Mouse (Mus musculus) embryonic facial prominence, embryonic 15.5 days (tissue): ENCODE data around the gene Elf2. TPM values are rescaled to one million over a fixed set of nuclear protein-coding genes. Genes with fewer than 3 reads are reported as not detected.
"Not testable (repeated sequence)": the region's sequence is repeated elsewhere in the genome, so short reads cannot be mapped to it uniquely, and the experiment has no call there.

ENCODE experiments used
- ATAC-seq: fragments of 200-750 bp; cut with Nextera tagmentation; 2 replicates; pipeline ENCODE4 v1.8.0; 2017; ENCODE audit warnings: low read depth, moderate TSS enrichment; ENCODE audit not compliant: insufficient number of reproducible peaks, low FRiP score, low TSS enrichment
- H3K27ac ChIP-seq: fragments of 300-500 bp; sonication (generic); replicated peaks from 2 replicates; pipeline ENCODE4 v1.5.1; 2015; ENCODE audit warnings: mild to moderate bottlenecking, inconsistent platforms
- H3K27me3 ChIP-seq: fragments of 300-500 bp; sonication (generic); 2 replicates; pipeline ENCODE4 v1.6.1; 2015; ENCODE audit warnings: inconsistent platforms
- H3K36me3 ChIP-seq: fragments of 300-500 bp; sonication (generic); 2 replicates; pipeline ENCODE4 v1.6.1; 2015; ENCODE audit warnings: mild to moderate bottlenecking, inconsistent platforms
- H3K4me1 ChIP-seq: fragments of 300-500 bp; sonication (generic); 2 replicates; pipeline ENCODE4 v1.6.1; 2015; ENCODE audit warnings: inconsistent platforms
- H3K4me2 ChIP-seq: fragments of 300-500 bp; sonication (generic); replicated peaks from 2 replicates; pipeline ENCODE4 v1.6.1; 2015; ENCODE audit warnings: mild to moderate bottlenecking, inconsistent platforms
- H3K4me3 ChIP-seq: fragments of 300-500 bp; sonication (generic); replicated peaks from 2 replicates; pipeline ENCODE4 v1.5.1; 2015; ENCODE audit warnings: mild to moderate bottlenecking, inconsistent platforms
- H3K9ac ChIP-seq: fragments of 300-500 bp; sonication (generic); 2 replicates; pipeline ENCODE4 v1.6.1; 2015; ENCODE audit warnings: inconsistent platforms
- H3K9me3 ChIP-seq: fragments of 300-500 bp; sonication (generic); replicated peaks from 2 replicates; pipeline ENCODE4 v1.6.1; 2016; ENCODE audit warnings: inconsistent platforms
- WGBS: fragments of 180-500 bp; shearing (Covaris S2); methylation state at CpG from one replicate; pipeline ENCODE4 v1.1.7; 2015; 5-methylcytosine and 5-hydroxymethylcytosine counted together
- polyA plus RNA-seq: library from polyadenylated mRNA; unstranded; fragments of >200 nt; fragmentation: Nextera tagmentation; extraction: Ambion mirVana; gene quantifications from 2 replicates; pipeline ENCODE4 v1.2.1, GENCODE M21; 2015

The Elf2 gene
- polyA plus RNA-seq, 1 experiment from 2014 or later, result 60.8 TPM

GRCm38 (mm10) chr3:51327429-51327797 is 13.1 kb downstream of the Elf2 start:
- 93% methylated on average over 5 of the region's 5 CpGs for WGBS
- Histone ChIP-seq H3K27ac (peak overlapping the region; percentile 34; the same call in 1 of the 2 replicates), H3K4me3 (no peak overlapping the region), H3K36me3 (no peaks in the 10 kb centered on the region), H3K4me2 (no peak overlapping the region), H3K27me3 (no peaks in the 10 kb centered on the region), H3K9ac (no peak overlapping the region), H3K9me3 (no peaks in the 10 kb centered on the region), H3K4me1 (no peaks in the 10 kb centered on the region)
- ATAC-seq, result no peak

GRCm38 (mm10) chr3:51326664-51327428 is 13.6 kb downstream of the Elf2 start:
- Histone ChIP-seq H3K27me3 (no peaks in the 10 kb centered on the region), H3K27ac (peak overlapping the region; percentile 34; the same call in 1 of the 2 replicates), H3K4me3 (no peak overlapping the region), H3K9me3 (no peaks in the 10 kb centered on the region), H3K36me3 (no peaks in the 10 kb centered on the region), H3K9ac (no peak overlapping the region), H3K4me2 (no peak overlapping the region), H3K4me1 (no peaks in the 10 kb centered on the region)
- peak; percentile 34; the same call in 1 of the 2 replicates for ATAC-seq
- WGBS, result 78% methylated on average over 3 of the region's 3 CpGs

- Histone ChIP-seq H3K4me3 (no peak overlapping the region), H3K9ac (no peak overlapping the region), H3K27ac (no peak overlapping the region), H3K36me3 (0 out of 2 replicates have a peak, but pooled peaks cover 2% of the 10 kb centered on the region), H3K9me3 (no peaks in the 10 kb centered on the region), H3K4me1 (no peaks in the 10 kb centered on the region), H3K4me2 (no peak overlapping the region), H3K27me3 (no peaks in the 10 kb centered on the region)
- ATAC-seq, result no peak
- 79% methylated on average over 1 of the region's 1 CpGs for WGBS
These were observed 15.0 kb downstream of the Elf2 start for GRCm38 (mm10) chr3:51325475-51325874.

GRCm38 (mm10) chr3:51323006-51323405 is 17.5 kb downstream of the Elf2 start:
- no peak overlapping the region for H3K9ac ChIP-seq
- H3K27ac ChIP-seq, result no peak overlapping the region
- no peak for ATAC-seq
- no peaks in the 10 kb centered on the region for H3K27me3 ChIP-seq
- no peak overlapping the region for H3K4me2 ChIP-seq
- H3K9me3 ChIP-seq, result no peaks in the 10 kb centered on the region
- no peaks in the 10 kb centered on the region for H3K4me1 ChIP-seq
- peaks cover 8% of the 10 kb centered on the region for H3K36me3 ChIP-seq
- WGBS, result 95% methylated on average over 14 of the region's 14 CpGs
- no peak overlapping the region for H3K4me3 ChIP-seq

- H3K9me3 ChIP-seq, result no peaks in the 10 kb centered on the region
- H3K4me1 ChIP-seq, result no peaks in the 10 kb centered on the region
- no peaks in the 10 kb centered on the region for H3K27me3 ChIP-seq
- no peak overlapping the region for H3K4me2 ChIP-seq
- 90% methylated on average over 7 of the region's 7 CpGs for WGBS
- peaks cover 8% of the 10 kb centered on the region for H3K36me3 ChIP-seq
- no peak overlapping the region for H3K9ac ChIP-seq
- ATAC-seq, result no peak
- H3K27ac ChIP-seq, result no peak overlapping the region
- no peak overlapping the region for H3K4me3 ChIP-seq
These were observed 18.1 kb downstream of the Elf2 start for GRCm38 (mm10) chr3:51322326-51322725.

GRCm38 (mm10) chr3:51321141-51321540 is 19.3 kb downstream of the Elf2 start:
- Histone ChIP-seq H3K4me2 (no peak overlapping the region), H3K27me3 (no peaks in the 10 kb centered on the region), H3K9ac (no peak overlapping the region), H3K4me3 (no peak overlapping the region), H3K9me3 (no peaks in the 10 kb centered on the region), H3K27ac (no peak overlapping the region), H3K4me1 (no peaks in the 10 kb centered on the region), H3K36me3 (peaks cover 8% of the 10 kb centered on the region)
- WGBS, result 87% methylated on average over 5 of the region's 5 CpGs
- ATAC-seq, result no peak

GRCm38 (mm10) chr3:51318053-51318452 is 22.4 kb downstream of the Elf2 start:
- 86% methylated on average over 3 of the region's 3 CpGs for WGBS
- H3K4me2 ChIP-seq, H3K9ac ChIP-seq, H3K4me1 ChIP-seq, H3K9me3 ChIP-seq, H3K27ac ChIP-seq, H3K27me3 ChIP-seq, ATAC-seq, H3K4me3 ChIP-seq: not testable (repeated sequence)
- H3K36me3 ChIP-seq, result peaks cover 11% of the 10 kb centered on the region

- WGBS, result 84% methylated on average over 10 of the region's 10 CpGs
- Histone ChIP-seq H3K27me3 (no peaks in the 10 kb centered on the region), H3K27ac (no peak overlapping the region), H3K9me3 (no peaks in the 10 kb centered on the region), H3K4me1 (no peaks in the 10 kb centered on the region), H3K36me3 (peaks cover 11% of the 10 kb centered on the region), H3K4me2 (no peak overlapping the region), H3K4me3 (no peak overlapping the region), H3K9ac (no peak overlapping the region)
- ATAC-seq, result no peak
These were observed 23.6 kb downstream of the Elf2 start for GRCm38 (mm10) chr3:51316876-51317275.

GRCm38 (mm10) chr3:51311638-51312037 is 28.8 kb downstream of the Elf2 start:
- no peaks in the 10 kb centered on the region for H3K27me3 ChIP-seq
- no peak overlapping the region for H3K9ac ChIP-seq
- 0 out of 2 replicates have a peak, but pooled peaks cover 9% of the 10 kb centered on the region for H3K36me3 ChIP-seq
- no peak overlapping the region for H3K4me3 ChIP-seq
- 0 out of 2 replicates have a peak, but pooled peaks cover 12% of the 10 kb centered on the region for H3K4me1 ChIP-seq
- WGBS, result 44% methylated on average over 9 of the region's 9 CpGs
- no peak overlapping the region for H3K4me2 ChIP-seq
- no peak overlapping the region for H3K27ac ChIP-seq
- no peak for ATAC-seq
- H3K9me3 ChIP-seq, result no peaks in the 10 kb centered on the region

- Histone ChIP-seq H3K9me3 (no peaks in the 10 kb centered on the region), H3K9ac (no peak overlapping the region), H3K4me2 (no peak overlapping the region), H3K4me1 (0 out of 2 replicates have a peak, but pooled peaks cover 12% of the 10 kb centered on the region), H3K4me3 (no peak overlapping the region), H3K27ac (no peak overlapping the region), H3K36me3 (0 out of 2 replicates have a peak, but pooled peaks cover 9% of the 10 kb centered on the region), H3K27me3 (no peaks in the 10 kb centered on the region)
- ATAC-seq, result no peak
- WGBS, result 43% methylated on average over 7 of the region's 7 CpGs
These were observed 30.4 kb downstream of the Elf2 start for GRCm38 (mm10) chr3:51310098-51310497.

GRCm38 (mm10) chr3:51306621-51307020 is 33.8 kb downstream of the Elf2 start:
- no peak overlapping the region for H3K27ac ChIP-seq
- no peaks in the 10 kb centered on the region for H3K27me3 ChIP-seq
- H3K4me1 ChIP-seq, result 0 out of 2 replicates have a peak, but pooled peaks cover 12% of the 10 kb centered on the region
- H3K9ac ChIP-seq, result no peak overlapping the region
- ATAC-seq, result no peak
- H3K4me2 ChIP-seq, result no peak overlapping the region
- H3K9me3 ChIP-seq, result no peaks in the 10 kb centered on the region
- no peak overlapping the region for H3K4me3 ChIP-seq
- 79% methylated on average over 2 of the region's 2 CpGs for WGBS
- 0 out of 2 replicates have a peak, but pooled peaks cover 5% of the 10 kb centered on the region for H3K36me3 ChIP-seq

GRCm38 (mm10) chr3:51305961-51306360 is 34.5 kb downstream of the Elf2 start:
- Histone ChIP-seq H3K9ac (no peak overlapping the region), H3K27me3 (no peaks in the 10 kb centered on the region), H3K27ac (no peak overlapping the region), H3K4me1 (0 out of 2 replicates have a peak, but pooled peaks cover 9% of the 10 kb centered on the region), H3K36me3 (0 out of 2 replicates have a peak, but pooled peaks cover 5% of the 10 kb centered on the region), H3K4me3 (no peak overlapping the region), H3K9me3 (no peaks in the 10 kb centered on the region), H3K4me2 (no peak overlapping the region)
- no peak for ATAC-seq
- WGBS, result 69% methylated on average over 8 of the region's 8 CpGs
